Mouse (Mus musculus): Measurements from ENCODE around the gene H13. TPM values are rescaled to one million over a fixed set of nuclear protein-coding genes. Genes with fewer than 3 reads are reported as not detected.

Gene H13
- polyA plus RNA-seq, 1 experiment from 2014 or later: 159 TPM

- Histone ChIP-seq H3K27ac (replicated peaks) (peak overlapping the region; percentile 53), H3K9me3 (no peaks in the 10 kb centered on the region), H3K36me3 (peaks cover 48% of the 10 kb centered on the region), H3K4me3 (peak overlapping the region; percentile 13), H3K4me1 (peaks cover 9% of the 10 kb centered on the region), H3K9ac (replicated peaks) (0 out of 2 replicates have a peak overlapping the region, but pooled peaks have one; percentile 27), H3K4me2 (replicated peaks) (peak overlapping the region; percentile 39), H3K27me3 (no peaks in the 10 kb centered on the region)
- ATAC-seq (replicated peaks): peak; percentile 36
- WGBS: 16% methylated on average over 9 of the region's 9 CpGs
Measured at GRCm38 (mm10) chr2:152693233-152693632, 24.0 kb downstream of the H13 start.

- no peaks in the 10 kb centered on the region for H3K9me3 ChIP-seq
- 0 out of 2 replicates have a peak overlapping the region, but pooled peaks have one; percentile 27 for H3K9ac ChIP-seq (replicated peaks)
- H3K4me1 ChIP-seq: peaks cover 6% of the 10 kb centered on the region
- no peak for ATAC-seq (replicated peaks)
- H3K4me3 ChIP-seq: peak overlapping the region; percentile 13
- H3K27ac ChIP-seq (replicated peaks): peak overlapping the region; percentile 53
- H3K27me3 ChIP-seq: no peaks in the 10 kb centered on the region
- 91% methylated on average over 13 of the region's 13 CpGs for WGBS
- peaks cover 48% of the 10 kb centered on the region for H3K36me3 ChIP-seq
- H3K4me2 ChIP-seq (replicated peaks): peak overlapping the region; percentile 39
Measured at GRCm38 (mm10) chr2:152693735-152694134, 24.5 kb downstream of the H13 start.

- Histone ChIP-seq H3K27ac (replicated peaks) (no peak overlapping the region), H3K9me3 (no peaks in the 10 kb centered on the region), H3K4me1 (peaks cover 6% of the 10 kb centered on the region), H3K27me3 (no peaks in the 10 kb centered on the region), H3K36me3 (peaks cover 47% of the 10 kb centered on the region), H3K9ac (replicated peaks) (no peak overlapping the region), H3K4me2 (replicated peaks) (no peak overlapping the region), H3K4me3 (no peak overlapping the region)
- no peak for ATAC-seq (replicated peaks)
- WGBS: 79% methylated on average over 7 of the region's 7 CpGs
Measured at GRCm38 (mm10) chr2:152694708-152695107, 25.4 kb downstream of the H13 start.

- Histone ChIP-seq H3K27ac (replicated peaks) (no peak overlapping the region), H3K4me2 (replicated peaks) (no peak overlapping the region), H3K4me1 (peaks cover 6% of the 10 kb centered on the region), H3K9ac (replicated peaks) (peak overlapping the region; percentile 45), H3K4me3 (no peak overlapping the region), H3K9me3 (no peaks in the 10 kb centered on the region), H3K27me3 (no peaks in the 10 kb centered on the region), H3K36me3 (peaks cover 47% of the 10 kb centered on the region)
- 76% methylated on average over 10 of the region's 10 CpGs for WGBS
- no peak for ATAC-seq (replicated peaks)
Measured at GRCm38 (mm10) chr2:152696016-152696415, 26.8 kb downstream of the H13 start.

GRCm38 (mm10) chr2:152696476-152697164, 27.4 kb downstream of the H13 start:
- peaks cover 51% of the 10 kb centered on the region for H3K36me3 ChIP-seq
- H3K9me3 ChIP-seq: no peaks in the 10 kb centered on the region
- H3K9ac ChIP-seq (replicated peaks): peak overlapping the region; percentile 45
- no peaks in the 10 kb centered on the region for H3K27me3 ChIP-seq
- no peak overlapping the region for H3K4me3 ChIP-seq
- no peak overlapping the region for H3K4me2 ChIP-seq (replicated peaks)
- peaks cover 6% of the 10 kb centered on the region for H3K4me1 ChIP-seq
- peak; percentile 72 for ATAC-seq (replicated peaks)
- peak overlapping the region; percentile 51 for H3K27ac ChIP-seq (replicated peaks)
- 41% methylated on average over 20 of the region's 20 CpGs for WGBS

- Histone ChIP-seq H3K4me2 (replicated peaks) (no peak overlapping the region), H3K36me3 (peaks cover 85% of the 10 kb centered on the region), H3K4me3 (no peak overlapping the region), H3K27ac (replicated peaks) (no peak overlapping the region), H3K9me3 (no peaks in the 10 kb centered on the region), H3K9ac (replicated peaks) (no peak overlapping the region), H3K27me3 (no peaks in the 10 kb centered on the region), H3K4me1 (0 out of 2 replicates have a peak, but pooled peaks cover under 1% of the 10 kb centered on the region)
- 95% methylated on average over 10 of the region's 10 CpGs for WGBS
- no peak for ATAC-seq (replicated peaks)
Measured at GRCm38 (mm10) chr2:152700138-152700537, 30.9 kb downstream of the H13 start.

GRCm38 (mm10) chr2:152700725-152701124, 31.5 kb downstream of the H13 start:
- peaks cover 82% of the 10 kb centered on the region for H3K36me3 ChIP-seq
- WGBS: 92% methylated on average over 8 of the region's 8 CpGs
- no peak for ATAC-seq (replicated peaks)
- H3K4me2 ChIP-seq (replicated peaks): no peak overlapping the region
- H3K27ac ChIP-seq (replicated peaks): no peak overlapping the region
- peaks cover 7% of the 10 kb centered on the region; the same call in 1 of the 2 replicates for H3K4me1 ChIP-seq
- no peak overlapping the region for H3K4me3 ChIP-seq
- no peaks in the 10 kb centered on the region for H3K27me3 ChIP-seq
- no peak overlapping the region for H3K9ac ChIP-seq (replicated peaks)
- H3K9me3 ChIP-seq: no peaks in the 10 kb centered on the region

- no peak overlapping the region for H3K4me2 ChIP-seq (replicated peaks)
Measured at GRCm38 (mm10) chr2:152703596-152704255, 34.5 kb downstream of the H13 start.

GRCm38 (mm10) chr2:152704256-152704605, 35.0 kb downstream of the H13 start:
- 83% methylated on average over 5 of the region's 5 CpGs for WGBS
- peaks cover 61% of the 10 kb centered on the region for H3K36me3 ChIP-seq
- H3K9me3 ChIP-seq: no peaks in the 10 kb centered on the region
- ATAC-seq (replicated peaks): no peak
- H3K4me3 ChIP-seq: no peak overlapping the region
- H3K4me2 ChIP-seq (replicated peaks): no peak overlapping the region
- H3K27ac ChIP-seq (replicated peaks): no peak overlapping the region
- H3K9ac ChIP-seq (replicated peaks): no peak overlapping the region
- H3K27me3 ChIP-seq: no peaks in the 10 kb centered on the region
- H3K4me1 ChIP-seq: peaks cover 30% of the 10 kb centered on the region

More at GRCm38 (mm10) chr2:152703596-152704255, 34.5 kb downstream of the H13 start:
- Histone ChIP-seq H3K4me3 (no peak overlapping the region), H3K9ac (replicated peaks) (no peak overlapping the region), H3K27ac (replicated peaks) (no peak overlapping the region), H3K36me3 (peaks cover 66% of the 10 kb centered on the region), H3K27me3 (no peaks in the 10 kb centered on the region), H3K9me3 (no peaks in the 10 kb centered on the region), H3K4me1 (peaks cover 30% of the 10 kb centered on the region)
- ATAC-seq (replicated peaks): no peak
- 92% methylated on average over 21 of the region's 21 CpGs for WGBS

- no peak overlapping the region for H3K4me2 ChIP-seq (replicated peaks)
- WGBS: 92% methylated on average over 14 of the region's 14 CpGs
Measured at GRCm38 (mm10) chr2:152704811-152705370, 35.6 kb downstream of the H13 start.

GRCm38 (mm10) chr2:152705993-152706571, 36.8 kb downstream of the H13 start:
- Histone ChIP-seq H3K4me1 (peaks cover 30% of the 10 kb centered on the region), H3K36me3 (peaks cover 43% of the 10 kb centered on the region), H3K4me3 (no peak overlapping the region), H3K27me3 (no peaks in the 10 kb centered on the region), H3K9ac (replicated peaks) (0 out of 2 replicates have a peak overlapping the region, but pooled peaks have one; percentile 7), H3K4me2 (replicated peaks) (no peak overlapping the region), H3K27ac (replicated peaks) (peak overlapping the region; percentile 75), H3K9me3 (no peaks in the 10 kb centered on the region)
- ATAC-seq (replicated peaks): peak; percentile 64
- WGBS: 63% methylated on average over 22 of the region's 22 CpGs

More at GRCm38 (mm10) chr2:152704811-152705370, 35.6 kb downstream of the H13 start:
- H3K9me3 ChIP-seq: no peaks in the 10 kb centered on the region
- H3K4me3 ChIP-seq: no peak overlapping the region
- no peak for ATAC-seq (replicated peaks)
- H3K4me1 ChIP-seq: peaks cover 30% of the 10 kb centered on the region
- no peak overlapping the region for H3K9ac ChIP-seq (replicated peaks)
- H3K27ac ChIP-seq (replicated peaks): no peak overlapping the region
- H3K36me3 ChIP-seq: peaks cover 55% of the 10 kb centered on the region
- no peaks in the 10 kb centered on the region for H3K27me3 ChIP-seq

- Histone ChIP-seq H3K4me3 (peak overlapping the region; percentile 45), H3K9me3 (no peaks in the 10 kb centered on the region), H3K9ac (replicated peaks) (peak overlapping the region; percentile 55), H3K4me1 (peaks cover 30% of the 10 kb centered on the region), H3K36me3 (peaks cover 32% of the 10 kb centered on the region), H3K4me2 (replicated peaks) (peak overlapping the region; percentile 52), H3K27ac (replicated peaks) (peak overlapping the region; percentile 82), H3K27me3 (no peaks in the 10 kb centered on the region)
- 20% methylated on average over 7 of the region's 7 CpGs for WGBS
- ATAC-seq (replicated peaks): peak; percentile 39; the same call in 1 of the 2 replicates
Measured at GRCm38 (mm10) chr2:152707186-152707585, 37.9 kb downstream of the H13 start.

Data from forebrain, embryonic 15.5 days (tissue).